Mouse (Mus musculus) liver, adult 2 months (tissue): Measurements from ENCODE around the gene Birc7. TPM values are rescaled to one million over a fixed set of nuclear protein-coding genes. Genes with fewer than 3 reads are reported as not detected.

ENCODE experiments used
- DNase-seq: peaks from one replicate; pipeline ENCODE4 v3.0.0-alpha.2; 2011; ENCODE audit warnings: low read depth, low spot score; ENCODE audit errors: extremely low read depth
- H3K27ac ChIP-seq: fragments of 200-500 bp; replicated peaks from 2 replicates; pipeline ENCODE4 v1.5.1; 2012; ENCODE audit warnings: low read depth, mild to moderate bottlenecking, control low read depth, inconsistent platforms, low read length; ENCODE audit not compliant: insufficient read depth
- H3K27me3 ChIP-seq: fragments of 200-500 bp; 2 replicates; pipeline ENCODE4 v1.6.1; 2012; ENCODE audit warnings: mild to moderate bottlenecking, moderate library complexity, low read length, inconsistent platforms; ENCODE audit not compliant: control insufficient read depth, insufficient read depth
- H3K36me3 ChIP-seq: fragments of 200-500 bp; 2 replicates; pipeline ENCODE4 v1.6.1; 2012; ENCODE audit warnings: low read length, inconsistent platforms; ENCODE audit not compliant: control insufficient read depth, insufficient read depth
- H3K4me1 ChIP-seq: fragments of 200-500 bp; 2 replicates; pipeline ENCODE4 v1.6.1; 2011; ENCODE audit warnings: low read length; ENCODE audit not compliant: control insufficient read depth, insufficient read depth
- H3K4me3 ChIP-seq: fragments of 200-500 bp; 2 replicates; pipeline ENCODE4 v1.5.1; 2011; ENCODE audit warnings: low read depth, mild to moderate bottlenecking, control low read depth, low read length, moderate library complexity; ENCODE audit not compliant: insufficient read depth
- H3K79me2 ChIP-seq: fragments of 200-500 bp; 2 replicates; pipeline ENCODE4 v1.6.1; 2012; ENCODE audit warnings: inconsistent platforms, mild to moderate bottlenecking, low read length, moderate library complexity; ENCODE audit not compliant: control insufficient read depth, insufficient read depth
- H3K9ac ChIP-seq: fragments of 200-500 bp; 2 replicates; pipeline ENCODE4 v1.6.1; 2012; ENCODE audit warnings: low read depth, mild to moderate bottlenecking, control low read depth, inconsistent platforms, low read length
- CTCF ChIP-seq: fragments of 200-500 bp; IDR thresholded peaks from 2 replicates; pipeline ENCODE4 v1.5.1; 2011; ENCODE audit warnings: low read depth, low read length, control low read depth
- POLR2A ChIP-seq: fragments of 200-500 bp; IDR thresholded peaks from 2 replicates; pipeline ENCODE4 v1.6.1; 2011; ENCODE audit warnings: low read length, control low read depth; ENCODE audit not compliant: insufficient read depth; ENCODE audit errors: extremely low read depth
- WGBS: fragments of 180-500 bp; shearing (Covaris S2); methylation state at CpG from one replicate; pipeline ENCODE4 v1.1.7; 2018; 5-methylcytosine and 5-hydroxymethylcytosine counted together
- polyA plus RNA-seq: library from polyadenylated mRNA; depleted of rRNA; stranded (reverse); fragments of >200 nt; gene quantifications from 2 replicates; pipeline ENCODE4 v1.2.3, GENCODE M21; 2012
- total RNA-seq: library from RNA; depleted of rRNA; stranded (reverse); fragments of >200 nt; gene quantifications from 2 replicates; pipeline ENCODE4 v1.2.3, GENCODE M21; 2014

Birc7 gene
- total and polyA plus RNA-seq, 2 experiments, result not detected

DNA sequence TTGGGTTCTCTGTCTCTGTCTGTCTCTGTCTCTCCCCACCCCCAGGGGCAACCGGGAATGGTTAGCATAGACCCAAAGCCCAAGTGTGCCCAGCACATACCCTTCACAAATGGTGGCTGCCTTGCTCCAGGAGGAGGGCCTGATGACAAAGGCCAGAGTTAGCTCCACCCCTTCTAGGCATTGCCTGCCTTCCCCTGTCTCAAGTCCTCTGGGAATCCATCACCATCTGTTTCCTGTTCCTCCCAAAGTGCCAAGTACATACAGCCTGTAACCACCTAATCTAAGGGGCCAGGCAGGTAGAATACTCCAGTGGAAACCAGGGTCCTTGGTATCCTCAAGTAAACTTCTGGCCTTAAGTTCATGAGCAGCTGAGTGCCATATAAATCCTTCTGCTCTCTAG is 3.6 kb downstream of the Birc7 start:
- Histone ChIP-seq H3K36me3 (no peaks in the 10 kb centered on the region), H3K4me1 (no peaks in the 10 kb centered on the region)
- WGBS, result 67% methylated on average over 1 of the region's 1 CpGs

DNA sequence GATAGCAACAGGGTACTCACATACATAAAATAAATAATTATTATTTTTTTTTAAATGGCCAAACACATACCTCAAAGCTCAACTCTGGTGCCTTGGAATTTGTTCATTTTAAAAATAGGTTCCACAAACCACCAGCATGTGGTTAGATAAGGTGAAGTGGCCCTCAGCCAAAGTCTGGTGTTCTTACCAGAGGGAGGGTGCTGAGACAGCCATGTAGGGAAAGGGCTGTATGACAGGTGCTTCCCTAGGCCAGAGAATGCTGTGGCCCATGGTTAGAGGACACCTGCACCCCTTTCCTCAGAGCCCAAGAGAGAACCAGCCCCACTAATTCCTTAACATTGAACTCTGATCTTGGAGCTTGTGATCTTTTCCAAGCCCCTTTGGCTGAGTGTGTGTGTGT is 11.4 kb downstream of the Birc7 start:
- Histone ChIP-seq H3K36me3 (no peaks in the 10 kb centered on the region), H3K4me3 (no peak overlapping the region), H3K9ac (no peak overlapping the region), H3K79me2 (no peaks in the 10 kb centered on the region), H3K27ac (no peak overlapping the region), H3K27me3 (no peaks in the 10 kb centered on the region), H3K4me1 (no peaks in the 10 kb centered on the region)
- no peak for DNase-seq
- TF ChIP-seq POLR2A, result no peak
- no peak for TF ChIP-seq CTCF

More for the DNA sequence above, 3.6 kb downstream of the Birc7 start:
- Histone ChIP-seq H3K9ac (no peak overlapping the region), H3K27me3 (no peaks in the 10 kb centered on the region), H3K79me2 (no peaks in the 10 kb centered on the region), H3K27ac (no peak overlapping the region), H3K4me3 (no peak overlapping the region)
- DNase-seq, result no peak
- TF ChIP-seq POLR2A (no peak), CTCF (no peak)

GRCm38 (mm10) chr2:180941869-180942268 is 13.0 kb downstream of the Birc7 start:
- H3K27ac ChIP-seq, result no peak overlapping the region
- no peak overlapping the region for H3K9ac ChIP-seq
- no peak overlapping the region for H3K4me3 ChIP-seq
- no peaks in the 10 kb centered on the region for H3K27me3 ChIP-seq
- no peaks in the 10 kb centered on the region for H3K36me3 ChIP-seq
- TF ChIP-seq POLR2A, result no peak
- no peak for TF ChIP-seq CTCF
- H3K4me1 ChIP-seq, result no peaks in the 10 kb centered on the region
- DNase-seq, result no peak
- no peaks in the 10 kb centered on the region for H3K79me2 ChIP-seq

DNA sequence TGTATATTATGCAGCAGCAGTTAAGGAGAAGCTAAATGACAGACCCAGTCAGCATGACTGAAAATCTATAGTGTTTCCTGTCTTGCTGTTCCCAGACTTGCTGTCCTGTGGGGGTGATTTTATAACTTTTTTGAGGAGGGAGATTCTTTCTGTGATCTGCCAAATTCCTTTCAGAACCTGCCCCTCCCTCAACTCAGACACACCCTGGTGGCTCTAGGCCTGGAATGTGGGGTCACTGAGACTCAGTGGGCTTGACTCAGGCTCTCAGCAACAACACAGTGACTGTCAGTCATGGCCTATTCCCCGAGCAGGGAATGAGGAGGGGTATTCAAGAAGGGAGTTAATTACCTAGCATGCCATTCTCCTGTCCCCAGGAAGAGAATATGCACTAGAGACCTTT is 21.1 kb downstream of the Birc7 start:
- TF ChIP-seq POLR2A (no peak), CTCF (no peak)
- H3K4me3 ChIP-seq, result no peak overlapping the region
- H3K36me3 ChIP-seq, result no peaks in the 10 kb centered on the region
- H3K4me1 ChIP-seq, result no peaks in the 10 kb centered on the region
- H3K27me3 ChIP-seq, result no peaks in the 10 kb centered on the region
- H3K79me2 ChIP-seq, result no peaks in the 10 kb centered on the region
- WGBS, result 76% methylated on average over 1 of the region's 1 CpGs
- DNase-seq, result no peak
- no peak overlapping the region for H3K9ac ChIP-seq
- no peak overlapping the region for H3K27ac ChIP-seq

DNA sequence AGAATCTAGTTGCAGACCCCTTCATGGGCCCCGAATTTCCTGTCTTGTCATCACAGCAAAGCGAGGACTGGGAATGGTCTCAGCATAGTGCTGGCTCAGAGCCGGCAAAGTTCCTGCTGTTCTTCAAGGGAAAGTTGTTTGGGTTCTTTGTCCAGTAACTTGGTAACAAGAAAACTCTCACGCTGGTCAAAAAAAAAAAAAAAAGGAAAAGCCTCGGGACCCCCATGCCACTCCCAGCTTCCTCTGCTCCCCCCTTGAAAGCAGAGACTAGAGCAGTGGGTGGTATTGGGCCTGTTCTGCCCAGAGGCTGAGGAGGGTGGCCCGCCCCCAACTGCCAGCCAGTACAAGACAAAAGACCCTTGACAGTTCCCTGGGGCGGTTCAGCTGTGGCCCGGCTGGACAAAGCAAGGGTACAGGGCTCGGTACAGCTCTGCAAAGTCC is 23.9 kb downstream of the Birc7 start:
- WGBS, result 50% methylated on average over 9 of the region's 9 CpGs
- Histone ChIP-seq H3K79me2 (no peaks in the 10 kb centered on the region), H3K36me3 (no peaks in the 10 kb centered on the region), H3K4me1 (no peaks in the 10 kb centered on the region), H3K9ac (no peak overlapping the region), H3K27ac (no peak overlapping the region), H3K4me3 (no peak overlapping the region), H3K27me3 (0 out of 2 replicates have a peak, but pooled peaks cover 3% of the 10 kb centered on the region)
- TF ChIP-seq POLR2A, result no peak
- TF ChIP-seq CTCF, result no peak
- no peak for DNase-seq

DNA sequence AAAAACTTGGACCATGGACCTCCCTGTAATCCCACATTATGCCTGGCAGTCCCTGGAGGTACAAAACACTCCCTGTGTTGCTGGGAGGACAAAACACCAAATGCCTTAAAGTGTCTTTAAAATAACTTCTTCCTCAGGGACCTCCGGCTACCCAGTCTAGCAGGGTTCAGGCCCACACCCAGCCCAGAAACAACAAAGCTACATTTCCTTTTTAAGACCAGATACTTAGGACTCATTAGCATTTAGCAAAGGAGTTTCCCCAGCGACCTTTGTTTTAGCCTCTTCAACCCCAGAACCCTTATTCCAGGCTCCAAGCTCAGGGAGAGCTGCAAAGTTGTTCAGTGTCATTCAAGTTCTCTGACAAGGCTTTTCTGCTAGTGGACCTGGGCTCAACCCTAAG is 24.8 kb downstream of the Birc7 start:
- Histone ChIP-seq H3K4me1 (no peaks in the 10 kb centered on the region), H3K27me3 (0 out of 2 replicates have a peak, but pooled peaks cover 3% of the 10 kb centered on the region), H3K4me3 (no peak overlapping the region), H3K27ac (no peak overlapping the region), H3K36me3 (no peaks in the 10 kb centered on the region), H3K9ac (no peak overlapping the region), H3K79me2 (no peaks in the 10 kb centered on the region)
- TF ChIP-seq POLR2A, result no peak
- TF ChIP-seq CTCF, result no peak
- WGBS, result 61% methylated on average over 2 of the region's 2 CpGs
- DNase-seq, result no peak
